Mouse (Mus musculus): ENCODE measurements at regions not wholly inside any gene's neighbourhood (a gene's known extent, or its start where the extent isn't known, plus 50 kb on each side); places are given as distances from the start of the nearest gene placed in this dataset.

DNA sequence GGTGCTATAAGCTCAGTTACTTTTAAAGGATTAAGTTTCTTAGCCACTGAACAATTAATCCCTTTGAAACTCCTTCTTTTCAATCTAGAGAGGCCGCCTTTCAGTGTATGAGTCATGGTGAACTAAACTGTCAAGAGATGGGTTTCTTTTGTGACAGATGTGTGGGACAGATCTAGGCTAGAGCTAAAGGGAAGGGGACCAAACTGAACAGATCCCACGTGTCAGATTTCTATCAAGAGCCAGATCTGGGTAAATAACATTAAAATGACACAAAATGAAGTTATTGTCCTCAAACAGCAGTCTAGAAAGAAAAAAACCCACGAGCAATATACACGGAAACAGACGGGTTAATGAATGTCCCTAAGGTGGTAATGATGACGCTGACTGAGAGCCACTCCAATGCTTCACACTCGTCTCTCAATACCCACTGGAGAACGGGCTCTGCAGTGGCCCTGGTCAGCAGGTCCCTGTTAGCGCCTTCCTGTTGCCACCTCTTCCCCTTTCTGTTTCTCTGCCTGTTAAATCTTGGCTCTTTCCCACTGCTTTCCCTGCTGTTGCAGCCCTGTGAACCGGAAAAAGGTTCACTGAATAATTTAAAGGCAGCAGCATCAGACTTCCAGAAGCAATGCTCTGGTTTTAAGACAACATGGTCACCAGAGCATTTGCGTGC, 52.7 kb upstream of the Rab3gap2 start:
- Histone ChIP-seq H3K36me3 (replicated peaks) (no peaks in the 10 kb centered on the region), H3K4me3 (no peak overlapping the region), H3K27me3 (replicated peaks; ENCODE audit: low read depth, poor library complexity, severe bottlenecking) (no peaks in the 10 kb centered on the region), H3K4me1 (peaks cover 3% of the 10 kb centered on the region; the same call in 1 of the 2 replicates), H3K27ac (replicated peaks) (no peak overlapping the region), H3K9me3 (no peaks in the 10 kb centered on the region)
- no peak for DNase-seq (ENCODE audit: low spot score)
- WGBS, result 75% methylated on average over 11 of the region's 11 CpGs

DNA sequence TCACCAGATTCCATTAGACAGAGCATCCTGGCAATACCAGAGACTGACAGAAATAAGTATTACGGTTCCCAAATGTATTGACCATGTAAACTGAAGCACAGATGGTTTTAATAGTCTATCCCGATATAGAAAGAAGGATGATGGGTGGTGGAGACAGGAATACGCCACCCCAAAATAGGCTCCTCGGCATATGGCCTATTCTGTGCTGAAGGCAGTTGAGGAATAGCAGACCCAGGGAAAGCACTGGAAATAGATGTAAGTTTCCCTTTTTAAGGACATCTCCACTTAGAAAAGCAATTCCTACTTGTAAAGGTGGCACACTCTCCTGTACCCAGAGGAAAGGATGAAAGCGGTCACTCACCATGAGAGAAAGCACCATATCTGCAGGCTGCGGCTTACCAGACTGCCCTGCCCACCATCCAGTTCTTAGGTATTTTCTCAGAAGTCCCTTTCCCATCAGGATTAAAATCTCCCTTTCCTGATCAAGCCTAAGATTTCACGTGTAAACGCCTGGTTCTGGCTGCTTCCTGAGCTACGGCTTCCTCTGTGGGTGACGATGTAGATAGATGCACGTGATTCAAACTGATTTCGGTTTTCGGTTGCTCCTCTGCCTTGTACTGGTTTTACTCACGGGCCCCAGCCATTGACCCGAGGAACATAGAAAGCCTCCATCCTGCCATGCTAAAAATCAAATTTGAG, 53.3 kb upstream of the Rab3gap2 start:
- no peak for DNase-seq (ENCODE audit: low spot score)
- H3K4me1 ChIP-seq, result peaks cover 3% of the 10 kb centered on the region; the same call in 1 of the 2 replicates
- no peak overlapping the region for H3K27ac ChIP-seq (replicated peaks)
- H3K36me3 ChIP-seq (replicated peaks), result no peaks in the 10 kb centered on the region
- H3K4me3 ChIP-seq, result no peak overlapping the region
- no peaks in the 10 kb centered on the region for H3K27me3 ChIP-seq (replicated peaks; ENCODE audit: low read depth, poor library complexity, severe bottlenecking)
- no peaks in the 10 kb centered on the region for H3K9me3 ChIP-seq
- 87% methylated on average over 15 of the region's 15 CpGs for WGBS

GRCm38 (mm10) chr1:185144791-185145190, 59.1 kb upstream of the Rab3gap2 start:
- no peaks in the 10 kb centered on the region for H3K27me3 ChIP-seq (replicated peaks; ENCODE audit: low read depth, poor library complexity, severe bottlenecking)
- H3K4me1 ChIP-seq, result no peaks in the 10 kb centered on the region
- WGBS, result 86% methylated on average over 1 of the region's 1 CpGs
- H3K9me3 ChIP-seq, result no peaks in the 10 kb centered on the region
- no peaks in the 10 kb centered on the region for H3K36me3 ChIP-seq (replicated peaks)
- DNase-seq (ENCODE audit: low spot score), result no peak
- no peak overlapping the region for H3K4me3 ChIP-seq
- H3K27ac ChIP-seq (replicated peaks), result no peak overlapping the region

GRCm38 (mm10) chr1:185144006-185144405, 59.9 kb upstream of the Rab3gap2 start:
- Histone ChIP-seq H3K4me3 (no peak overlapping the region), H3K27ac (replicated peaks) (no peak overlapping the region), H3K4me1 (no peaks in the 10 kb centered on the region), H3K9me3 (no peaks in the 10 kb centered on the region), H3K27me3 (replicated peaks; ENCODE audit: low read depth, poor library complexity, severe bottlenecking) (no peaks in the 10 kb centered on the region), H3K36me3 (replicated peaks) (no peaks in the 10 kb centered on the region)
- no peak for DNase-seq (ENCODE audit: low spot score)
- 94% methylated on average over 15 of the region's 15 CpGs for WGBS

DNA sequence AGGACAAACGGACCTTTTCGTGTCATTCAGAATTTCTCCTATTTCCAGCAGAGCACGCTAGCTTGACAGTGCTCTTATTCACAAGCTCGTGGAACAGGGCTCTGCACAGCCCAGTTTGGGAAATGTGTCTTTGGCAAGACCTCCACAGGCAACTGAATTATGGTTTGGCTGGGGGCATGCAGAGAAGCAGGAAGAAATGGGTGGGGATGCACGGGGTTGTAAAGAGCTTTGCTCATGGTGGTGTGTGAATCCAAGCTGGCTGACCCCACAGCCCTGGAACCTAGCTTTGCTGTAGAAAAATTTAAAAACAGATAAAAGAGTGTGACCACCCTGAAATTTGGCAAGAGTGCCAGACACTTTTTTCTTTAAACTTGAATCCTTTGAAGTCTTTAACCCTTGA, 63.6 kb upstream of the Rab3gap2 start:
- no peak overlapping the region for H3K4me3 ChIP-seq
- no peak overlapping the region for H3K27ac ChIP-seq (replicated peaks)
- no peaks in the 10 kb centered on the region for H3K36me3 ChIP-seq (replicated peaks)
- no peaks in the 10 kb centered on the region for H3K27me3 ChIP-seq (replicated peaks; ENCODE audit: low read depth, poor library complexity, severe bottlenecking)
- no peaks in the 10 kb centered on the region for H3K9me3 ChIP-seq
- no peak for DNase-seq (ENCODE audit: low spot score)
- WGBS, result 85% methylated on average over 5 of the region's 5 CpGs
- no peaks in the 10 kb centered on the region for H3K4me1 ChIP-seq

DNA sequence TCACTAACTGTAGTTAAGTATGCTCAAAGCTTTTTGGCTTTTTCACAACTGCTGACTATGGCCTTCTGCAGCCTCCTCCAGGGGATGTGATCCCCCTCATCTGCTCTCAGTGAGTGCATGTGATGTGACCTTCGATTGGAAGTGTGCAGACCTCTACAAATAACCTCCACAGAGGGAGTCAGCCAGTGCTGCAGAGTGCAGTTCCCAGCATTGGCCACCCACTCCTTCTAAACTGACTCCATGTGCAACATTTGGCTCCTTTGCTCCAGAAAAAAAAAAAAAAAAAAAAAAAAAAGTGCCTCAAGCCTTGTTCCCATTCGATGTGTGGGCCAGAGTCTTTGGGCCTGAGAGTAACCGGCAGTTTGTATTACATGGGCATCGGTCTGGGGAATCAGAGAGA, 75.7 kb upstream of the Rab3gap2 start:
- no peak for DNase-seq (ENCODE audit: low spot score)
- H3K4me1 ChIP-seq, result no peaks in the 10 kb centered on the region
- no peak overlapping the region for H3K4me3 ChIP-seq
- no peaks in the 10 kb centered on the region for H3K27me3 ChIP-seq (replicated peaks; ENCODE audit: low read depth, poor library complexity, severe bottlenecking)
- no peaks in the 10 kb centered on the region for H3K9me3 ChIP-seq
- WGBS, result 70% methylated on average over 4 of the region's 4 CpGs
- H3K27ac ChIP-seq (replicated peaks), result no peak overlapping the region
- no peaks in the 10 kb centered on the region for H3K36me3 ChIP-seq (replicated peaks)

DNA sequence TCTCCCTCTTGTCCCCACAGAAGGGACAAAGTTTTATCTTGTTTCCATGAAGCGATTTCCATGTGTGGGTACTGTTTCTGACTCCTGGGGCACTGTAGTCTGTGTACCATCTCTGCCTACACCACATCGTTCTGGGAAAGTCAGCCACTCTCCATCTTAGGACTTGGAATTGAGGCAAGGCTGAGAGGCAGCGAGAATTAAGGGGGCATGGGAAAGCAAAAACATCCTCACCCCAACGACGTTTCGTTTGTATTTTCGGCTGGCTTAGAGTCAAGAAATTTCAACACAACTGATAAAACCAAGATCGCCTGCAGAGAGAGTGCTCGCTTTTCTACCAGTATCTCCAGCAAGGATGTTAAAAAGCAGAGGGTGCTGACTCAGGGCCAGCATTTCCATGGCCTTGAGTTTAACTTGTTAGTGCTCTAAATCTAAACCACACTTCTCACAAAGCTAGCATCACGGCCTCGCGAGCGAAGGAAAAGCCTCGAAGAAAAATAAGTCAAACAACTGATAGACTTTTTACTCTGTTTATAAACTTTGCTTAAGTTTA, 78.1 kb upstream of the Rab3gap2 start:
- DNase-seq (ENCODE audit: low spot score), result no peak
- Histone ChIP-seq H3K27me3 (replicated peaks; ENCODE audit: low read depth, poor library complexity, severe bottlenecking) (no peaks in the 10 kb centered on the region), H3K9me3 (no peaks in the 10 kb centered on the region), H3K4me1 (no peaks in the 10 kb centered on the region), H3K27ac (replicated peaks) (no peak overlapping the region), H3K4me3 (no peak overlapping the region), H3K36me3 (replicated peaks) (no peaks in the 10 kb centered on the region)
- 82% methylated on average over 14 of the region's 14 CpGs for WGBS

DNA sequence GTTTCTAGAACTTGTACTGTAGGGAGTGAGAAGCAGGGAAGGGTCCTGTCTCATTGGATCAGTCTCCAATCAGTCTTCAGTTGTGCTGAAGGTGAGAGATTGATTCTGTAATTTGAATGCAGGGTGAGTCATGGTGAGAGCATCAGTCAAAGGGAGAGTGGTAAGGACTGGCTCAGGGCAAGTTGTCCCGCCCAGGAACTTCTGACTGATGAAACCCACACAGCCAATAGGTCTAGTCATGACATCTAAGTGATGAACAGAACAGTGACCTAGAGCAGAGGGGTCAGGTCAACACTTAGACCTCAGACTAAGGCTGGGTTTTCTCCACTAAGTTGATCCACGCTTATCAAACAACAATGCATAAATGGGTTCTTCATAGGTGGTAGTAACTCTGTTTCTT, 82.4 kb upstream of the Rab3gap2 start:
- Histone ChIP-seq H3K27me3 (replicated peaks; ENCODE audit: low read depth, poor library complexity, severe bottlenecking) (no peaks in the 10 kb centered on the region), H3K4me3 (no peak overlapping the region), H3K36me3 (replicated peaks) (no peaks in the 10 kb centered on the region), H3K27ac (replicated peaks) (no peak overlapping the region), H3K4me1 (no peaks in the 10 kb centered on the region), H3K9me3 (no peaks in the 10 kb centered on the region)
- DNase-seq (ENCODE audit: low spot score), result no peak
- 78% methylated on average over 2 of the region's 2 CpGs for WGBS

- Histone ChIP-seq H3K9me3 (no peaks in the 10 kb centered on the region), H3K27ac (replicated peaks) (no peak overlapping the region), H3K4me1 (no peaks in the 10 kb centered on the region), H3K27me3 (replicated peaks; ENCODE audit: low read depth, poor library complexity, severe bottlenecking) (no peaks in the 10 kb centered on the region), H3K36me3 (replicated peaks) (no peaks in the 10 kb centered on the region), H3K4me3 (no peak overlapping the region)
- 81% methylated on average over 2 of the region's 2 CpGs for WGBS
- no peak for DNase-seq (ENCODE audit: low spot score)
Observed at GRCm38 (mm10) chr1:185120416-185120815, 83.5 kb upstream of the Rab3gap2 start.

GRCm38 (mm10) chr1:185117711-185118110, 86.2 kb upstream of the Rab3gap2 start:
- WGBS, result 63% methylated on average over 5 of the region's 5 CpGs
- Histone ChIP-seq H3K9me3 (no peaks in the 10 kb centered on the region), H3K4me3 (no peak overlapping the region), H3K4me1 (no peaks in the 10 kb centered on the region), H3K27ac (replicated peaks) (no peak overlapping the region), H3K27me3 (replicated peaks; ENCODE audit: low read depth, poor library complexity, severe bottlenecking) (no peaks in the 10 kb centered on the region), H3K36me3 (replicated peaks) (no peaks in the 10 kb centered on the region)
- no peak for DNase-seq (ENCODE audit: low spot score)

- Histone ChIP-seq H3K36me3 (replicated peaks) (no peaks in the 10 kb centered on the region), H3K4me3 (no peak overlapping the region), H3K27me3 (replicated peaks; ENCODE audit: low read depth, poor library complexity, severe bottlenecking) (no peaks in the 10 kb centered on the region), H3K27ac (replicated peaks) (no peak overlapping the region), H3K9me3 (no peaks in the 10 kb centered on the region), H3K4me1 (no peaks in the 10 kb centered on the region)
- DNase-seq (ENCODE audit: low spot score), result no peak
- WGBS, result 68% methylated on average over 6 of the region's 6 CpGs
Observed at GRCm38 (mm10) chr1:185113687-185114086, 90.2 kb upstream of the Rab3gap2 start.

- Histone ChIP-seq H3K27me3 (replicated peaks; ENCODE audit: low read depth, poor library complexity, severe bottlenecking) (no peaks in the 10 kb centered on the region), H3K36me3 (replicated peaks) (no peaks in the 10 kb centered on the region), H3K27ac (replicated peaks) (no peak overlapping the region), H3K4me3 (no peak overlapping the region), H3K9me3 (no peaks in the 10 kb centered on the region), H3K4me1 (no peaks in the 10 kb centered on the region)
- no peak for DNase-seq (ENCODE audit: low spot score)
- 76% methylated on average over 4 of the region's 4 CpGs for WGBS
Observed at GRCm38 (mm10) chr1:185112017-185112399, 91.9 kb upstream of the Rab3gap2 start.

DNA sequence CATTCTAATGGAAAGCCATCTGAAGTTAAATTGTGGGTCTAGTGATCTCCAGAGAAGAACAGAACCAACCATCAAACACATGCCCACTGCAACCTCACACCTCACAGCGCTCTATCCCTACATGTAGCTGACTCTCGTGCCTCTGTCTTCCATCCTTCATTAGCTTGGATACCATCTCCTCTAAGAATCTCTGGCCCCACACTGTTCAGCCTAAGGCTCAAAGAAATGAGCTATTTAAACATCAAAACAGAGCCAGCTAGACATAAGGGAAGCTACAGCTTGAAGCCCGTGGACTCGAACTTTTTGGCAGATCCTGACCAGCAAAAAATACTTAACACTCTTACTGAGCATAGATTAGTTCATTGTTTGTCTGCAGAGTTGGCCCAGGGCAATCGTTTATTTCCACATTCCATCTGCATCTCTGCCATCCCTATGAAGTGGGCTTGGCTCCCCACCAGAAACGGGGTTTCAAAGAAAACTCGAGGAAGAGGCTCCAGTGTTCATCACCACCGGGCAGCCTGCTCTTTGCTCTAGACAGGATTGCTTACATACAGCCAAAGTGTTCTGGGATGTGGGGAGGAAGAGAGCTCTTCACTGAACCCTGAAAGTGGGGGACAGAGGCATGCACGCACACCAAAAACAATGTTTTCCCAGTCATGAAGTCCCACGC, 92.4 kb upstream of the Rab3gap2 start:
- H3K27me3 ChIP-seq (replicated peaks; ENCODE audit: low read depth, poor library complexity, severe bottlenecking), result no peaks in the 10 kb centered on the region
- no peak for DNase-seq (ENCODE audit: low spot score)
- H3K27ac ChIP-seq (replicated peaks), result no peak overlapping the region
- H3K36me3 ChIP-seq (replicated peaks), result no peaks in the 10 kb centered on the region
- 85% methylated on average over 10 of the region's 10 CpGs for WGBS
- H3K4me3 ChIP-seq, result no peak overlapping the region
- 0 out of 2 replicates have a peak, but pooled peaks cover 2% of the 10 kb centered on the region for H3K4me1 ChIP-seq
- H3K9me3 ChIP-seq, result no peaks in the 10 kb centered on the region

Measured in embryonic facial prominence, embryonic 10.5 days (tissue).